Mouse (Mus musculus) ES-E14 (cell line): ENCODE measurements around the gene Slc4a3. TPM values are rescaled to one million over a fixed set of nuclear protein-coding genes. Genes with fewer than 3 reads are reported as not detected.

ENCODE experiments used
- DNase-seq: peaks from one replicate; pipeline ENCODE4 v3.0.0-alpha.2; 2013; ENCODE audit warnings: low read depth, low spot score
- H3K27ac ChIP-seq: 2 replicates; pipeline ENCODE4 v1.5.1; 2012; ENCODE audit warnings: low read depth, mild to moderate bottlenecking, low read length, moderate library complexity, mixed read lengths; ENCODE audit not compliant: poor library complexity, insufficient read depth, severe bottlenecking
- H3K36me3 ChIP-seq: 2 replicates; pipeline ENCODE4 v1.6.1; 2012; ENCODE audit warnings: mild to moderate bottlenecking, low read length, moderate library complexity, mixed read lengths; ENCODE audit not compliant: control insufficient read depth, poor library complexity, insufficient read depth, severe bottlenecking
- H3K4me1 ChIP-seq, 2 experiments: fragments of 150-350 bp in 1 of 2; sonication (generic) in 1 of 2; 2 replicates each; pipeline ENCODE4 v1.6.1; 2012; ENCODE audit warnings: low read length in 2 of 2, mild to moderate bottlenecking in 1 of 2, mixed read lengths in 1 of 2; ENCODE audit not compliant: control insufficient read depth in 2 of 2, insufficient read depth in 2 of 2, poor library complexity in 1 of 2
- H3K4me3 ChIP-seq, 2 experiments: fragments of 150-350 bp in 1 of 2; sonication (generic) in 1 of 2; 2 replicates each; pipeline ENCODE4 v1.5.1; 2012; ENCODE audit warnings: low read length in 2 of 2, low read depth in 1 of 2, mild to moderate bottlenecking in 1 of 2, mixed read lengths in 1 of 2; ENCODE audit not compliant: insufficient read depth in 1 of 2, poor library complexity in 1 of 2, severe bottlenecking in 1 of 2
- H3K9ac ChIP-seq: 2 replicates; pipeline ENCODE4 v1.6.1; 2012; ENCODE audit warnings: low read depth, mild to moderate bottlenecking, low read length, mixed read lengths; ENCODE audit not compliant: poor library complexity, insufficient read depth, severe bottlenecking
- H3K9me3 ChIP-seq: fragments of 150-350 bp; sonication (generic); 2 replicates; pipeline ENCODE4 v1.6.1; 2012; ENCODE audit warnings: low read depth, mild to moderate bottlenecking, low read length; ENCODE audit not compliant: control insufficient read depth, insufficient read depth
- CHD2 ChIP-seq: IDR thresholded peaks from 2 replicates; pipeline ENCODE4 v1.6.1; 2014; ENCODE audit warnings: mild to moderate bottlenecking, low read depth, low read length, inconsistent platforms
- HCFC1 ChIP-seq: IDR thresholded peaks from 2 replicates; pipeline ENCODE4 v1.6.1; 2012; ENCODE audit warnings: low read length, inconsistent platforms, borderline replicate concordance; ENCODE audit not compliant: insufficient read depth
- MAFK ChIP-seq: IDR thresholded peaks from 2 replicates; pipeline ENCODE4 v1.6.1; 2014; ENCODE audit warnings: mild to moderate bottlenecking, low read depth, low read length, inconsistent platforms; ENCODE audit not compliant: insufficient read depth
- ZC3H11A ChIP-seq: IDR thresholded peaks from 2 replicates; pipeline ENCODE4 v1.6.1; 2012; ENCODE audit warnings: low read depth, mild to moderate bottlenecking, inconsistent platforms, low read length, borderline replicate concordance
- ZNF384 ChIP-seq: IDR thresholded peaks from 2 replicates; pipeline ENCODE4 v1.6.1; 2012; ENCODE audit warnings: low read depth, low read length, inconsistent platforms
- in situ Hi-C, 2 experiments: fragments of 600-800 bp; cut with MboI; formaldehyde crosslinking; loops; one replicate each; pipeline ENCODE4 v1.15.1; 2025; ENCODE audit warnings: low sequenced_read_pairs in 2 of 2, inconsistent platforms in 1 of 2; ENCODE audit not compliant: unreplicated experiment in 2 of 2
- total RNA-seq: library from RNA; depleted of rRNA; stranded (reverse); fragments of 300-350 nt; gene quantifications from 2 replicates; pipeline ENCODE4 v1.2.3, GENCODE M21; 2012

The Slc4a3 gene
- total RNA-seq, 1 experiment = 7.9 TPM

GRCm38 (mm10) chr1:75564916-75565315 lies 18.9 kb downstream of the Slc4a3 start:
- H3K36me3 ChIP-seq = no peaks in the 10 kb centered on the region
- no peak for TF ChIP-seq HCFC1
- TF ChIP-seq ZNF384 = no peak
- no peak for TF ChIP-seq MAFK
- TF ChIP-seq CHD2 = no peak
- TF ChIP-seq ZC3H11A = no peak
- no peak overlapping the region for H3K27ac ChIP-seq
- no peaks in the 10 kb centered on the region for H3K9me3 ChIP-seq
- DNase-seq = no peak
- no peak overlapping the region for H3K9ac ChIP-seq
- in situ Hi-C loops = no loop called here
- no peak overlapping the region for H3K4me3 ChIP-seq
- H3K4me1 ChIP-seq = 0 out of 4 replicates have a peak, but pooled peaks cover 0 to 1% of the 10 kb centered on the region in 2 experiments

- Histone ChIP-seq H3K4me1 (0 out of 4 replicates have a peak, but pooled peaks cover 0 to 3% of the 10 kb centered on the region in 2 experiments), H3K4me3 (no peak overlapping the region), H3K27ac (no peak overlapping the region), H3K9ac (no peak overlapping the region), H3K36me3 (no peaks in the 10 kb centered on the region), H3K9me3 (no peaks in the 10 kb centered on the region)
- DNase-seq = no peak
- TF ChIP-seq HCFC1 (no peak), ZNF384 (no peak), MAFK (no peak), ZC3H11A (no peak), CHD2 (no peak)
- in situ Hi-C loops = no loop called here
These were observed 19.6 kb downstream of the Slc4a3 start for GRCm38 (mm10) chr1:75565616-75566015.

GRCm38 (mm10) chr1:75570403-75570802 lies 24.3 kb downstream of the Slc4a3 start:
- 0 out of 4 replicates have a peak, but pooled peaks cover 0 to 3% of the 10 kb centered on the region in 2 experiments for H3K4me1 ChIP-seq
- TF ChIP-seq MAFK (no peak), ZC3H11A (no peak), ZNF384 (no peak)
- in situ Hi-C loops = no loop called here
- no peak overlapping the region for H3K9ac ChIP-seq
- no peaks in the 10 kb centered on the region for H3K36me3 ChIP-seq
- no peaks in the 10 kb centered on the region for H3K9me3 ChIP-seq
- no peak overlapping the region for H3K4me3 ChIP-seq
- DNase-seq = no peak
- H3K27ac ChIP-seq = no peak overlapping the region

GRCm38 (mm10) chr1:75572776-75573175 lies 26.7 kb downstream of the Slc4a3 start:
- H3K4me1 ChIP-seq = 0 out of 4 replicates have a peak, but pooled peaks cover 0 to 3% of the 10 kb centered on the region in 2 experiments
- no peak for DNase-seq
- no peak overlapping the region for H3K4me3 ChIP-seq
- H3K36me3 ChIP-seq = no peaks in the 10 kb centered on the region
- no peak for TF ChIP-seq MAFK
- no peak for TF ChIP-seq CHD2
- no peak for TF ChIP-seq HCFC1
- no peak for TF ChIP-seq ZC3H11A
- no peak for TF ChIP-seq ZNF384
- no peak overlapping the region for H3K9ac ChIP-seq
- in situ Hi-C loops = no loop called here
- no peaks in the 10 kb centered on the region for H3K9me3 ChIP-seq
- H3K27ac ChIP-seq = no peak overlapping the region

GRCm38 (mm10) chr1:75573715-75574114 lies 27.6 kb downstream of the Slc4a3 start:
- Histone ChIP-seq H3K4me1 (0 out of 4 replicates have a peak, but pooled peaks cover 0 to 3% of the 10 kb centered on the region in 2 experiments), H3K9ac (no peak overlapping the region), H3K9me3 (no peaks in the 10 kb centered on the region), H3K36me3 (no peaks in the 10 kb centered on the region), H3K4me3 (no peak overlapping the region), H3K27ac (no peak overlapping the region)
- TF ChIP-seq HCFC1 = no peak
- no peak for TF ChIP-seq MAFK
- no peak for TF ChIP-seq ZC3H11A
- TF ChIP-seq ZNF384 = no peak
- no peak for TF ChIP-seq CHD2
- DNase-seq = no peak
- in situ Hi-C loops = no loop called here
